In the genomic region with DNA sequence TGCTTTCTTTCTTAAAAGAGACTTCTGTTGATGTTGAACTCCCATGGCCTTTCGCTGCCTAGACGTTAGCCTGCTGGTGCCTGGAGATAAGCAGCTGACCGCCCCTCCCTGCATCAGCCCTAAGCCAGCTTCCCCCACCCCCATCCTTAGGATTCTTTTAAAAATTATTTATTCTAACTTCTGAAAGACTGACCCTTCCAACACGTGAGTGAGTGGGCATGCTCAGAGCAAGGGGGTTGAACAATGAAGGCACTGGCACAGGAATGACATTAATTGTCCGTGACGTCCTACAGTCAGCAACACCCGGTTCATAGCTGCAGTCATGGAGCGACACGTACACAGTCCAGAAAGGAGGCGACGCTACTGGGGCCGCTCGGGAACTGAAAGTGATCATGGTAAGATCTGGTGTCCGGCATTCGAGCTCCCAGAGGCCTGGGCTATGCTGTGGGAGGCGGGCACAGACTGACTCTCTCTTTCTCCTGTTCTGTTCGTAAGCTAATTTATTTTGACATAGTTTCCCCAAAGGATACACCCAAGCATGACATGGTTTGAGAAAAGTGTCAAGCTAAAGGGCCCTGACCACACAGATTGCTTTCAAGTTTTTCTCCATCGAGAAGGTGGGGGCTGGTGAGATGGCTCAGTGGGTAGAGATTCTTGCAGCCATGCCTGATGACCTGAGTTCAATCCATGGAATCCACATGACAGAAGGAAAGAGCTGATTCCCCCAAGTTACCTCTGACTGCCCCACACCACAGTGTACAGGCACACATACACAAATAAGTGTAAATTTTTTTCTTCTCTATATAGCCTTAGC, we compare ENCODE assay signal across 11 mouse cellular contexts. TPM values are rescaled to one million over a fixed set of nuclear protein-coding genes. Genes with fewer than 3 reads are reported as not detected.
A peak's percentile ranks its signal among the peaks of the same experiment; 100 is the strongest.
DNase-seq lines count a peak whose midpoint lies in the region; ATAC-seq and TF ChIP-seq lines count a peak whose summit lies in the region.
"Had no signal": no experiment of that assay in that cellular context is flagged by ENCODE, and none has a peak within 500 bp of the region (broad histone marks: within the 10 kb centered on the region; RNA-seq: fewer than 3 reads in every experiment).

No protein-coding gene starts in this region.

- H3K9me3 ChIP-seq in heart, embryonic 13.5 days = no peaks in the 10 kb centered on the region
- no peaks in the 10 kb centered on the region for H3K9me3 ChIP-seq in MEL (replicated peaks; ENCODE audit: insufficient read depth, low read length)
- no peaks in the 10 kb centered on the region for H3K9me3 ChIP-seq in heart, postnatal 0 days (replicated peaks; ENCODE audit: control insufficient read depth, low read length)
- no peaks in the 10 kb centered on the region for H3K9me3 ChIP-seq in midbrain, embryonic 12.5 days
- H3K9me3 ChIP-seq: embryonic facial prominence, embryonic 12.5 days had no signal

- H3K4me3 ChIP-seq in heart, embryonic 13.5 days = peak overlapping the region; percentile 3
- H3K4me3 ChIP-seq in MEL (ENCODE audit: control insufficient read depth in 1 of 2, insufficient read depth in 1 of 2, low read depth in 2 of 2, low read length in 2 of 2) = peak overlapping the region; percentile 78 to 81
- H3K4me3 ChIP-seq in heart, postnatal 0 days (ENCODE audit: low read depth, low read length) = no peak overlapping the region
- no peak overlapping the region for H3K4me3 ChIP-seq in midbrain, embryonic 12.5 days
- H3K4me3 ChIP-seq: embryonic facial prominence, embryonic 12.5 days had no signal

- H3K79me2 ChIP-seq in MEL (ENCODE audit: control insufficient read depth, insufficient read depth, low read length, poor library complexity) = peaks cover 3% of the 10 kb centered on the region

- TF ChIP-seq EP300 in MEL (IDR thresholded peaks at IDR 0.05; ENCODE audit: low read depth in 1 of 2, low read length in 2 of 2) = peak; percentile 85 to 94
- no peak for TF ChIP-seq EP300 in heart, postnatal 0 days (IDR thresholded peaks at IDR 0.05; ENCODE audit: low read depth)

- no peaks in the 10 kb centered on the region for H3K27me3 ChIP-seq in heart, embryonic 13.5 days (replicated peaks)
- H3K27me3 ChIP-seq in MEL (ENCODE audit: control insufficient read depth in 1 of 2, insufficient read depth in 2 of 2, low read length in 2 of 2) = no peaks in the 10 kb centered on the region
- no peaks in the 10 kb centered on the region for H3K27me3 ChIP-seq in heart, postnatal 0 days (ENCODE audit: control insufficient read depth, insufficient read depth, low read length)
- no peaks in the 10 kb centered on the region for H3K27me3 ChIP-seq in midbrain, embryonic 12.5 days
- H3K27me3 ChIP-seq: embryonic facial prominence, embryonic 12.5 days had no signal

- TF ChIP-seq CTCF in MEL (IDR thresholded peaks at IDR 0.05 in 2 of 3, conservative IDR thresholded peaks at IDR 0.05 in 1 of 3; ENCODE audit: control insufficient read depth in 1 of 3, insufficient read depth in 1 of 3, low read depth in 2 of 3, low read length in 3 of 3, poor library complexity in 1 of 3, severe bottlenecking in 1 of 3) = no peak
- TF ChIP-seq CTCF in heart, postnatal 0 days (IDR thresholded peaks at IDR 0.05; ENCODE audit: low read depth) = no peak

- TF ChIP-seq POLR2A in MEL (IDR thresholded peaks at IDR 0.05; ENCODE audit: control insufficient read depth in 1 of 2, insufficient read depth in 1 of 2, low read depth in 1 of 2, low read length in 2 of 2, poor library complexity in 1 of 2) = peak in 1 of 2 experiments; percentile 26; a peak in 1 of 4 replicates

- WGBS in heart, embryonic 13.5 days = 52% methylated on average over 18 of the region's 18 CpGs
- 58% methylated on average over 18 of the region's 18 CpGs for WGBS in heart, postnatal 0 days
- WGBS in midbrain, embryonic 12.5 days = 55% methylated on average over 18 of the region's 18 CpGs

- H3K4me2 ChIP-seq in heart, embryonic 13.5 days = peak overlapping the region; percentile 42
- no peak overlapping the region for H3K4me2 ChIP-seq in heart, postnatal 0 days (ENCODE audit: low read depth, low read length)
- H3K4me2 ChIP-seq in midbrain, embryonic 12.5 days (replicated peaks) = no peak overlapping the region
- H3K4me2 ChIP-seq: embryonic facial prominence, embryonic 12.5 days had no signal

- H3K4me1 ChIP-seq in heart, embryonic 13.5 days = peaks cover 21% of the 10 kb centered on the region
- peaks cover 9 to 16% of the 10 kb centered on the region in 2 experiments for H3K4me1 ChIP-seq in MEL (ENCODE audit: control insufficient read depth in 1 of 2, insufficient read depth in 2 of 2, low read length in 2 of 2)
- no peaks in the 10 kb centered on the region for H3K4me1 ChIP-seq in heart, postnatal 0 days (ENCODE audit: control insufficient read depth, insufficient read depth)
- peaks cover 25% of the 10 kb centered on the region; the same call in 1 of the 2 replicates for H3K4me1 ChIP-seq in midbrain, embryonic 12.5 days
- H3K4me1 ChIP-seq: embryonic facial prominence, embryonic 12.5 days had no signal

- peak overlapping the region; percentile 17; the same call in 1 of the 2 replicates for H3K9ac ChIP-seq in heart, embryonic 13.5 days
- peak overlapping the region; percentile 86 for H3K9ac ChIP-seq in MEL (ENCODE audit: control insufficient read depth, low read depth, low read length, poor library complexity, severe bottlenecking)
- no peak overlapping the region for H3K9ac ChIP-seq in heart, postnatal 0 days (replicated peaks; ENCODE audit: low read depth, low read length)
- H3K9ac ChIP-seq in midbrain, embryonic 12.5 days (replicated peaks) = no peak overlapping the region
- H3K9ac ChIP-seq: embryonic facial prominence, embryonic 12.5 days had no signal

- no peak for TF ChIP-seq RAD21 in MEL (IDR thresholded peaks at IDR 0.05; ENCODE audit: low read depth, low read length)

- H3K36me3 ChIP-seq in heart, embryonic 13.5 days = peaks cover 65% of the 10 kb centered on the region
- peaks cover 0 to 10% of the 10 kb centered on the region in 2 experiments; a peak in 2 of 4 replicates for H3K36me3 ChIP-seq in MEL (ENCODE audit: control insufficient read depth in 1 of 2, insufficient read depth in 2 of 2, low read length in 2 of 2)
- H3K36me3 ChIP-seq in heart, postnatal 0 days (replicated peaks; ENCODE audit: control insufficient read depth, insufficient read depth, low read length) = peaks cover 40% of the 10 kb centered on the region
- H3K36me3 ChIP-seq in midbrain, embryonic 12.5 days = peaks cover 65% of the 10 kb centered on the region

- ATAC-seq in heart, embryonic 13.5 days (ENCODE audit: extremely low read depth, insufficient number of reproducible peaks, low FRiP score, low TSS enrichment) = peak; percentile 62; the same call in 1 of the 2 replicates
- ATAC-seq in heart, postnatal 0 days (ENCODE audit: insufficient read depth, low read depth) = peak; percentile 33; the same call in 1 of the 2 replicates
- peak; percentile 47 for ATAC-seq in midbrain, embryonic 12.5 days (ENCODE audit: low FRiP score, low read depth)

- DNase-seq in heart, adult 18-20 months = no peak
- DNase-seq in MEL (ENCODE audit: low read depth, low spot score) = peak; percentile 82
- peak; percentile 16 for DNase-seq in heart, postnatal 0 days (ENCODE audit: low spot score)
- no peak for DNase-seq in thymus, postnatal 0 days (ENCODE audit: low spot score)
- no peak for DNase-seq in urinary bladder, postnatal 4 days (ENCODE audit: low spot score in 2 of 2)
- DNase-seq in B cell, adult 2 months = no peak
- DNase-seq: adrenal gland, postnatal 14 days; kidney, postnatal 36 days had no signal

- peak overlapping the region; percentile 61 for H3K27ac ChIP-seq in heart, embryonic 13.5 days (replicated peaks)
- peak overlapping the region; percentile 89 for H3K27ac ChIP-seq in MEL (ENCODE audit: control insufficient read depth, low read depth, low read length)
- no peak overlapping the region for H3K27ac ChIP-seq in heart, postnatal 0 days (ENCODE audit: low read depth)
- H3K27ac ChIP-seq in midbrain, embryonic 12.5 days (replicated peaks) = peak overlapping the region; percentile 15; the same call in 1 of the 2 replicates
- H3K27ac ChIP-seq: embryonic facial prominence, embryonic 12.5 days had no signal

TF ChIP-seq in MEL, 35 proteins besides CTCF, POLR2A, EP300 and RAD21 (continues in another document):
- TF ChIP-seq NELFE (IDR thresholded peaks at IDR 0.05; ENCODE audit: low read depth, low read length) (peak; percentile 47; the same call in 1 of the 2 replicates), SIN3A (IDR thresholded peaks at IDR 0.05; ENCODE audit: low read length) (peak; percentile 84), BHLHE40 (IDR thresholded peaks at IDR 0.05; ENCODE audit: borderline replicate concordance, low read depth, low read length) (peak; percentile 71; the same call in 1 of the 2 replicates), JUND (IDR thresholded peaks at IDR 0.05; ENCODE audit: low read depth, low read length) (no peak), POLR2AphosphoS2 (IDR thresholded peaks at IDR 0.05; ENCODE audit: low read length) (no peak), HCFC1 (IDR thresholded peaks at IDR 0.05; ENCODE audit: low read depth, low read length) (peak; percentile 62; the same call in 1 of the 2 replicates), TCF12 (IDR thresholded peaks at IDR 0.05; ENCODE audit: low read depth, low read length) (peak; percentile 92), MAX (IDR thresholded peaks at IDR 0.05; ENCODE audit: low read length) (peak; percentile 55; the same call in 1 of the 2 replicates), USF2 (IDR thresholded peaks at IDR 0.05; ENCODE audit: borderline replicate concordance in 1 of 2, insufficient read depth in 1 of 2, low read depth in 1 of 2, low read length in 2 of 2) (no peak), SMC3 (IDR thresholded peaks at IDR 0.05; ENCODE audit: low read depth, low read length) (no peak), MEF2A (IDR thresholded peaks at IDR 0.05; ENCODE audit: extremely low read depth, insufficient replicate concordance, low read depth, low read length, poor library complexity, severe bottlenecking) (no peak), KAT2A (conservative IDR thresholded peaks at IDR 0.05; ENCODE audit: low read depth, low read length) (no peak), MAZ (IDR thresholded peaks at IDR 0.05; ENCODE audit: low read depth, low read length) (peak; percentile 87; the same call in 1 of the 2 replicates), MYB (IDR thresholded peaks at IDR 0.05; ENCODE audit: low read depth, low read length) (peak; percentile 84)

RNA-seq across cellular contexts. Expression of a gene that starts 25.8 kb away (rescaled TPM):
- polyA plus RNA-seq in heart, embryonic 13.5 days (2015; fragmentation: Nextera tagmentation; extraction: Ambion mirVana) = not detected in 2 replicates
- not detected for total RNA-seq in heart, adult 18-20 months (2021)
- total RNA-seq in MEL (2012; rRNA removed) = not detected in 2 replicates
- polyA plus RNA-seq in MEL (2012; ENCODE audit: insufficient read depth in 1 of 2, insufficient read length in 2 of 2, low read depth in 1 of 2, low replicate concordance in 2 of 2, missing spikeins in 1 of 2) = not detected
- total RNA-seq in heart, postnatal 0 days (2014; rRNA removed; ENCODE audit: low replicate concordance) = not detected in 2 replicates
- polyA plus RNA-seq in heart, postnatal 0 days (2015; fragmentation: Nextera tagmentation; extraction: Ambion mirVana) = not detected in 2 replicates
- polyA plus RNA-seq in midbrain, embryonic 12.5 days (2016; fragmentation: Nextera tagmentation; extraction: Ambion mirVana) = not detected in 2 replicates
- not detected in 2 replicates for polyA plus RNA-seq in thymus, postnatal 0 days (2015; fragmentation: Nextera tagmentation; extraction: Ambion mirVana)
- total RNA-seq: adrenal gland, postnatal 14 days had no signal
- polyA plus RNA-seq: embryonic facial prominence, embryonic 12.5 days had no signal

Comparison
In these comparisons a context has a peak if more than half of its experiments do, and no peak if none do; other contexts are left out.
1. H3K4me3 ChIP-seq: peak in heart, embryonic 13.5 days (single experiment) and MEL (2 of 2); none in heart, postnatal 0 days (single experiment) and midbrain, embryonic 12.5 days (single experiment).
2. H3K9ac ChIP-seq: peak in heart, embryonic 13.5 days (single experiment) and MEL (single experiment); none in heart, postnatal 0 days (single experiment) and midbrain, embryonic 12.5 days (single experiment).
3. DNase-seq: peak in MEL (single experiment) and heart, postnatal 0 days (single experiment); none in heart, adult 18-20 months (0 of 2), thymus, postnatal 0 days (single experiment), urinary bladder, postnatal 4 days (0 of 2) and B cell, adult 2 months (0 of 2).
4. Peak in every context shown above with its lines, with median percentiles within 50 percentile points of each other: ATAC-seq.